Mouse (Mus musculus) left cerebral cortex, postnatal 25 days (tissue): ENCODE measurements around the gene Gpr37. TPM values are rescaled to one million over a fixed set of nuclear protein-coding genes. Genes with fewer than 3 reads are reported as not detected.

ENCODE experiments used
- DNase-seq, 2 experiments: peaks; one replicate each; pipeline ENCODE4 v3.0.0; 2022; ENCODE audit warnings: low spot score in 2 of 2, mixed read lengths in 1 of 2
- intact Hi-C: fragments of 180-260 bp; cut with DNase I; formaldehyde crosslinking; loops from one replicate; pipeline ENCODE4 v1.15.1; 2025
- total RNA-seq, 2 experiments: library from RNA; stranded (reverse); gene quantifications; 2 replicates each; pipeline ENCODE4 v1.2.3; 2021

The Gpr37 gene
- total RNA-seq = 10 to 100 TPM; 12.8 to 16.9 TPM

DNA sequence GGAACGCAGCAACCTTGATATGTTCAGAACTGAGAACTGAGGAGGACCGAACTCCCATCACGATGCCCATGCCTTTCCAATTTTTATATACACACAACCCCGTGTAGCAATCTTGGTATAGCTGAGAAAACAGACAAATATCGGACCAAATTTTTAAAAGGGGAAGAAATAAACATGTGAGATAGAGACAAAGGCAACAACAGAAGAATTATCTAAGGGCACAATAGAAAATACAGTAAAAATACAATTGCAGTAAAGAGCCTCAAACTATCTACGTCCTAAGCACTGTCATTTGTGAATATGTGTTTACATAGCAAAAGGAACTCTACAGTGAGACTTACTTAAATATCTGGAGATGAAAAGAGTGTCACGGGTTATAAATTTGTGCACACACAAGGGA lies at the start of gene Gpr37:
TSS of gene Gpr37 (minus strand) at position 101 of the 400 bp plus-strand sequence.
- DNase-seq = no peak
- intact Hi-C loops = no loop called here

DNA sequence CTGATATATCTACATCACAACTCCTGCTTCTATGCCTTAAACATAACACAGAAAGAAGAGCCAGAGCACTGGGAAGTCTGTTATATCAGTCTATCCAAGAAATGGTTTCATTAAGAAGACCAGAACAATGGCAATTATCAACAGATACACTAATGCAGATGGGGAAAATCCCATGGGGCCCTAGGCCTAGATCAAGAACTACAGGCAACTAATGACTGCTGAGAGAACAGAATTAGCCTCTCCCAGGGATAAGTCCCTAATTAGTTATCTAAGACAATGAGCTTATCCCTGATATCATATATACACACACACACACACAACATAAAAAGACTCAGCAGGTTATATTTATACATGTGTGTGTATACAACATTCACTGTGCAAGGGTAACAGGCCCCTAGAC lies 46.0 kb upstream of the Gpr37 start:
- DNase-seq = no peak
- intact Hi-C loops = no loop called here

DNA sequence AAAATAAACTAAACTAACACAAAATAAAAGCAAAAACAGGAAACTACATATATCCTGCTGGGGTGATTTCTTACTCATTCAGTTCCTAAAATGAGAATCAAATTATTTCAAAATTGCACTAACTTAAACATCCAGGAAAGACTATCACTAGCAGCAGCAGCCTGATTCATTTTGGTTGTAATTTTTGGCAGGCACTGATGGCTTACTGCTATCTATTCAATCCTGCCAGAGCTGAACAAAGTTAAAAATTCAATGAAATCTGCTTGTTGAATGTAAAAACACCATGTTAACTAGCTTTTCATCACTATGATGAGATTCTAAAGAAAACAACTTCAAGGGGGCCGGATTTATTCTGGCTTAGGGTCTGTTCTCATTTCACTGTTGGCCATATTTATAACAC lies 36.0 kb upstream of the Gpr37 start:
- DNase-seq = peak in 1 of 2 experiments; percentile 6
- intact Hi-C loops = no loop called here

DNA sequence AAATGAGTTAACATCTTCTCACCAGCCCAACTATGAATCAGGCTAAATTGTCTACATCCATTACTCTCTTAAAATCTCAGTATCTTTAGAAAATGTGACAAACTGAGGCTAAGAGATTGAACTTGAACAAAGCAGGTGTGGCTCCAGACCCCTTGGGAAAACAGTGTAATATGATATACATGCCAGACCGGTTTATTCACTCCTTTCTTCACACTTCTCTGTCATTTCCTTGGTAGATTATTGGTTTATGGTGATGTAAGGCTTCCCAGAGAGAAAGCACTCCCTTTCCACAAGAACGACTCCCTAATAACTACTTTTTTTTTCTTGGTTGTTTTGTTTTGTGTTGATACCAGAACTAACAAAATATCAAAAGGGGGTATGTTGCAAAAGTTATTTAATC lies 20.1 kb upstream of the Gpr37 start:
- intact Hi-C loops = no loop called here
- DNase-seq = no peak

DNA sequence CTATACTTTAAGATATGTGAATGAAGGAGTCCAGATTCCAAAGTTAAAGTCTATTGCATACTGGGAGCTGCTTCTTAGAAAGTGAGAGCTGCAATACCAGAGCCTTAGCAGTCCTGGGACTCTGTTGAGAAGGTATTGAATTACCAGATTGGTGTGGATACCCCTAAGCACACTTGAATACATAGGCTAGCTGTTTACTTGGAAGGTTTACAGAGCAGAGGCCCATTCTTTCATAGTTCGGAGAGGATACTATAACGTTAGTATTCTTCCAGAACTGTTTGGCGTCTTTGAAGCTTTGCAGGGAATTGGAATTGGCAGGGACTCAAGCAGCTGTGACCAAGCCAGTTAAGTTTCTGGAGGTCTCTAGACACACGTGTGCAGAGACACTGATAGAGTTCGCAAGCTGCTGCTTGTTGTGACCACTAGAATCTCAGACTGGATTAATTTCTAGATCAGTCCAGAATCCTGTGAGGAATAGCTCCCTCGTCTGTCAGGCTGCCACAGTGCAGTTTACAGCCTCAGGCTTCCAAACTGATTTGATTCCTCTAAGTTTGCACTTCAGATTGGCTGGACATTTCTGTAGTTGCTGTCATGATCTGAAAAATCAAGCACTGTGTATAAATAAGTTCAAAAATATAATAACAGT lies 18.8 kb upstream of the Gpr37 start:
- peak; percentile 65 to 77 for DNase-seq
- intact Hi-C loops = loop anchor here (2.0 to 5.0 kb wide), 3 partner anchors 392 to 987 kb away; no protein-coding TSS in a partner anchor

DNA sequence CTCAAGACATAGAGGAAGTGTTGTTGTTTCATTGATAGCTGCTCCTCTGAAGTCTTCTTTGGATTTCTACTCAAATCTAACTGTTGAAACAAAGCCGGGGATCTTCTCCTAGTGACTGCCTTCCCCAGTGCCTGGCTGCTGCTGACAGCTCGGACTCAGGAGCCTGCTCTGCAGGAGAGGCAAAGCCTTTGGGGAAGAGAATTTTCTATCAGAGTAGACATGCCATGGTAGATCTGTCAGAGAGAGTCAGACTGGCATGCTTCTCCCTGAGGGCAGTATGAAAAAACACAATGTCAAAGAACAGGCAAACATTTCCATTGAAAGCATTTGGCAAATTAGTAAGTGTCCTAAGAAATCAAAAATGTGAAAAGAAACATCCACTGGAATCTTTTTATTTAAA lies 9.4 kb upstream of the Gpr37 start:
- intact Hi-C loops = no loop called here
- DNase-seq = no peak

DNA sequence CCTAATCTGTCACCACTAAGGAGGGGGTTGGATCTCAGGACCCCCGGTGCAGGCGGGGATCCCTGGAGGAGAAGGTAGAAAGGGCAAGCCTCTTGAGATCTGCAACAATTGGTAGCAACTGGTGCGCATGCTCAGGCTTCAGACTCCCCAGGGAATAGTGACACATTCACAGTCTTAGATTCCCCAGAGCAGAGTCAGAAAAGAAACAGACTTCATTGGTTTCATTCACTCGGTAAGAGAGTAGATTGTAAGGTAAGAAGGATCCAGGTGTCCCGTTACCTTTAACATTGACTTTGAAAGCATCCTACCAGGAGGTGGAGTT lies 284 bp downstream of the Gpr37 start:
- intact Hi-C loops = no loop called here
- DNase-seq = peak; percentile 55 to 67

DNA sequence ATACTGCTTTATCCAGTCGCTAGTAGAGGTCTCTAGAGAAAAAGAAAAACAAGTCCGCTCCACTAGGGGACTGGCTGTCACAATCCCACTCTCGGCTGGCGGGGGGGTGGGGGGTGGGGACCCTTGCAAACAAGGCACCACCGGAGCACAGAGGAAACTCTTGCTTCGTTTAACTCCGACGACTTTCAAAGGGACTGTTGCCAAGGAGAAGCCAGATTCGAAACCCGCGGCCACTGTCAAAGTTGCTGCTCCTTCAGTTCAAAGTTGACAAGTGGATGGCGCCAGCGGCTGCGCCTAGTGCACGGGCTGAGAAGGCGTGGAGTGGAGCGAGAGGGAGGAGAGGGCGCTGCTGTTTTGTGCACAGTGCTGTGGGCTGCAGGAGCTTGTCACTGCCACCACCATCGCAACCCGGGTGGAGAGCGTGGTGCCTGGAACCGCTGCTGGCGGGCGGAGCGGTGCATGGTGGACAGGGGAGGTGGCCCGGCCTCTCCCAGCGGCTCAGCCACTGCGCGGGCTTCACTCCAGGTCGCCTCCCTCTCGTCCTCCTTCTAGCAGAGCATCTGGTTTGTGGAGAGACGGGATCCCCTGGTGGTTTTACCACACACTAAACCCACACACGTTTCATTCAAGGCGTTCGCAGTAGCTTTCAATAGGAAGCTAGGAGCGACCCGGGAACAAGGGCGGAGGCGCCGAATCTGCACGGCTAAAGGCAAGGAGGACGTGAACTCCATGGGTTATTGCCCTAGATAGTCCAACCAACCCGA lies 827 bp downstream of the Gpr37 start:
- intact Hi-C loops = no loop called here

DNA sequence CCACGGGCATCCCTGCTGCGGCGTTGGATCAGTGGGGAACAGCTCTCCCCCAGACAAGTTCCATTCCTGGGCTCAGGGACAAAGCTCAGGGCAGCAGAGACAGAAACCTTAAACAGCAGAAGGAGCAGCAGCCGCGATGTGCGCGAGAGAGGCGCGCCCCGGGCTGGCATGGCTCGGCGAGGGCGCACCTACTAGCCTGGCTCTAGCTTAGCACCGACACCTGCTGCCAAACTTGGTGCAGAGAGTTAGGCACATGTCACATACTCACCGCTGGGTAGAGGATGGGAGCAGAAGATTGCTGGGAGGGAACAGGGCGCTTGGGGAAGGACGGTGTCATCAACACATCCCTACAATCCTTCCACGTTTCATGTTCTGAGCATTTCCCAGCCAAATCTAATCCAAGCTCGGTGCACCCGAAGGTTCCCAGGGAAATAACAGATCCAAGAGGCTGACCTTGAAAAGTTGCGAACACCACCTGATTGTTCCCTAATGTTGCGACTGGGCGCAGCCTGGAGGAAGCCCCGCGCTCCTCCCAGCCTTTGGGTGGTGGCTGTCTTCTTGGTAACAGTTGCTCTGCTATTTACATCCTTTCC lies 1.5 kb downstream of the Gpr37 start:
- intact Hi-C loops = no loop called here
- peak; percentile 31 to 46 for DNase-seq

More for the DNA sequence above, 827 bp downstream of the Gpr37 start:
- DNase-seq = peak; percentile 60 to 71

DNA sequence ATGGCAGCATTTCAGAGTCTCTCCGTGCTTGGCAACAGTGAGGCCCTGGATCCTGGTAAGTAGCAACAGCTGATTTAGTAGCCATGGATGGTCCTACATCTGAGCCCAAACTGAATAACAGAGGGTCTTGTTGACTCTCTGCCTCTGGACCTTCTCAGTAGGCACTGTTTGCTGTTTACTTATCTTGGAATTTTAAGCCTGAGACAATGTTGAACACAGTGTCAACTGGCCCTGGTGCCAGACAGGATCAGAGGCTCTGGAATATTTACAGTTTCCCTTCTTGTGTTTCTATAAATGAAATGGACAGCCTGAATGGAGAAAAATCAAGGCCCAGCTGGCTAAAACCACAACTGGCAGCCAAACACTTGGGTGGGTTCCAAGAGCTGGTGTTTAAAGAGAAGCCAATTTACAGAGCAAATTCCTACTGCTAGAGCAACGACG lies 3.7 kb downstream of the Gpr37 start:
- intact Hi-C loops = no loop called here
- peak; percentile 14 to 22 for DNase-seq

DNA sequence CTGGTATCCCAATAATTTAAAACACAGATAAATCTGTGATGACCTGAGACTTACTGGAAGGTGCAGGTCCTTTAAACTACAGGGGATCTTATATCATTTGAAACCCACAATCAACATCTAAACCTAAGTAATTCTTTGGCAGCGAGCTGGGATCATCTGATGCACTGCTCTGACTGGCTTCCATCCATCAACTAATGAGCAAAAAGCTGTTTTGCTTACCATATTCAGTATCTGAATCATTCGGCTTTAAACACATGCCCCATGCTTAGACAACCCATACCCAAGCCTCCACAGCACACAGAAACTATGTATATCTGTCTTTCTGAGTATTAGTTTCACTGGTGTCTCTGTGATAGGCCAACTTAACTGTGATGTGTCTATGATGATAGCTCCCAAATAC lies 6.1 kb downstream of the Gpr37 start:
- intact Hi-C loops = no loop called here
- DNase-seq = no peak

DNA sequence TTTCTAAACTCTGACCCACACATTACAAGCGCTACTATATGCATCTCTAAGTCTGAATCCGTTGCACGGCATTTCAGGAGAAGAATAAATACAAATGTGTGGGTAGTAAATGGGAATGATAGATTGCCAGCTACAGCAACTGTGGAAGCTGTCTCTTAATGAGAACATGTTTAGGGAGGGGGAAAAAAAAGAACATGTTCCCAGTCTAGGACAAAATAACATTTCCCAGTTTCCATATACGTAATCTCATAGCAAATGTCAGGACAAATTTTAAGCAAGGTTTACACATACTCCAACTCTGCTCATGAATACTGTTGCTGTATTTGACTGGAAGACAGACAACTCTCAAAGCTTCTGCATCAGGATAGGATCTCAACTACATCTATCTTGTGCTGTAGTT lies 15.4 kb downstream of the Gpr37 start:
- intact Hi-C loops = no loop called here
- no peak for DNase-seq

DNA sequence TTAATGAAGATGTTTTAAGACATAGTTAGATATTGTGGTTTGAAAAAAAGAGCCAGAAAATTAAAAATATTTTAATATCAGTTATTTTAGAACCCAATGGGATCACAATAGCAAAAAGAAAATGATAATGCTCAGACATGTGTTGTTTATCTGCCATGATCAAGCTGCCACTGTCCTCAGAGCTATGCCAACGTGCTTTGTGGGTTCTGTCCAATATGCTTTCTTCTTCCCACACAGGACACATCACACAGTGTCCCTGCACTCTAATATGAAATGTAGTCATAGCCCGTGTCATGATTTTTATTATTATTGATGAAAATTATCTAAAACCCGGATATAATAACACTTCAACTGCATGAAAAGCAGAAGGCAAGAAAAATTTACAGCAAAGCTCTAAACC lies 16.7 kb downstream of the Gpr37 start:
- DNase-seq = no peak
- intact Hi-C loops = no loop called here

DNA sequence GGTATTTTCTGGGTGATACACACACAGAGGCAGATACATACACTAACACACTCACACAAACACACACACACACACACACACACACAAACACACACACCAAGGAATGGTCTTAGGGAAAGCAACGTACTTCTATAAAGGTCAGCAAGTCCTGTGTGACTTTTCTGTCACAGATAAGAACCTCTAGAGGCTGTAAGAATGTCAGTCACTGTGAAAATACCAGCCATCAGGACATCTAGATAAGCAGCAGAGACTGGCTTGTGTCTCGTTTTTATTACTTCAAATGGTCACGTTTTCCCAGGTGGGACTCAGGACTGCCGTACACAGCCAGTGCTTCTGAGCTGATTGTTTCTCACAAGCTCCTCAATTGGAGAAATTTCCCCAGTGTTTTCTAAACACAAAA lies 20.4 kb downstream of the Gpr37 start:
- intact Hi-C loops = no loop called here
- no peak for DNase-seq

DNA sequence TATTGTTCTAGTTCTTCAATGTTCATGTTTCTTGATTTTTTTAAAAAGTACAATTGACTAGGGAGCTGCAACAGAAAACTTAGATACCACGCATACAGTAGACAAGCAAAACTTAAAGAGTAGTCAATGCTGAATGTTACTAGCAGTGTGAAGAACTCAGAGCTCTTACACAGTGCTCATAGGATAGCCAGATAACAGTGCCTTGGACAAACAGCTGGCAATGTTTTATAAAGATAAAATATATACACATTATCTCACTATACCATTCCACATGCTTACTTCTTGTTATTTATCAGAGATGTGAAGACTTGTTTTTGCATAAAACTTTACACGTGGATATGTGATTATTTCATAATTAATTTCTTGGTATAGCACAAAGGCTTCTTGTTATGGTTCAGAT lies 26.6 kb downstream of the Gpr37 start:
- no peak for DNase-seq
- intact Hi-C loops = no loop called here

DNA sequence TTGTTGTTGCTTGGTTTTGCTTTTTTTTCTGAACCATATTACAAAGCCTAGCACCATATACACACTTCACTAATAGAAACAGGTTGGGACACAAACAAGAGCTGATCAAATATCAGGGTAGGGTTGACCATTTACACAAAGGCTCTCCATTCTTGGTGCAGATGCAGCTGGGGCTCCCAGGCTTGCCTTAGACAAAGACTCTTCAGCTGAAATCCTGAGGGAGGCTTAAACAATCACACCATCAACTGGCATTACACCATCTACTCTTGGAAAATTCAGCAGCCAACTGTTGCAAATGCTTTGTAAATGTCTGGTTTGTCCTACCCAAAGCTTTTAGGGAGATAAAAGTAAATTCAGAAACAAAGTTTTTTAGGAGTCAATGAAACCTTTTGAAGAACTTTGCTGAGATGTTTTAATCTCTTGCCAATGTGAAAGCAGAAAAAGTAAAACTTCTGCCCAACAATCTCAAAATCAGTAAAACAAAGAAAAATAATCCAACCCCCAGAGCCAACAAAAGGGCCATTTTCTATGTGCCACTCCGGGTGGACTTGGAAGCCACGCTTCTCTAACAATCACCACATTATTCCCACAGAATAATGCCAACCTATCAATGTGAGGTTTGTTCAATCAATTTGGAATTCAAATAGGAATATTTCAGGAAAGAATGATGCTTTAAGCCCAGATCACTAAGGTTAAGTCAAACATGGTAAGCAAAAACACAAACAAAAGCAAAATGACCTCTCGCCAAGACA lies 30.4 kb downstream of the Gpr37 start:
- no peak for DNase-seq
- intact Hi-C loops = no loop called here
